Mouse (Mus musculus) spleen, adult 2 months (tissue): ENCODE measurements around the gene Rasgrp3. TPM values are rescaled to one million over a fixed set of nuclear protein-coding genes. Genes with fewer than 3 reads are reported as not detected.
"Not testable (repeated sequence)": the region's sequence is repeated elsewhere in the genome, so short reads cannot be mapped to it uniquely, and the experiment has no call there.

Experiments used
- DNase-seq, 2 experiments: peaks; one replicate each; pipeline versions ENCODE4 v3.0.0 to v3.0.0-alpha.2; 2012 to 2021; ENCODE audit warnings: low spot score in 2 of 2, low read depth in 1 of 2
- H3K27ac ChIP-seq: fragments of 200-500 bp; 2 replicates; pipeline ENCODE4 v1.5.1; 2012; ENCODE audit warnings: low read length, inconsistent platforms; ENCODE audit not compliant: insufficient read depth
- H3K27me3 ChIP-seq: fragments of 200-500 bp; 2 replicates; pipeline ENCODE4 v1.6.1; 2012; ENCODE audit warnings: mild to moderate bottlenecking, moderate library complexity, low read length, inconsistent platforms; ENCODE audit not compliant: control insufficient read depth, insufficient read depth
- H3K36me3 ChIP-seq: fragments of 200-500 bp; 2 replicates; pipeline ENCODE4 v1.6.1; 2012; ENCODE audit warnings: mild to moderate bottlenecking, low read length, inconsistent platforms; ENCODE audit not compliant: control insufficient read depth, insufficient read depth
- H3K4me1 ChIP-seq: fragments of 200-500 bp; 2 replicates; pipeline ENCODE4 v1.6.1; 2011; ENCODE audit warnings: inconsistent platforms; ENCODE audit not compliant: control insufficient read depth, insufficient read depth, insufficient read length
- H3K4me3 ChIP-seq: fragments of 200-500 bp; 2 replicates; pipeline ENCODE4 v1.5.1; 2011; ENCODE audit warnings: mild to moderate bottlenecking, inconsistent platforms; ENCODE audit not compliant: insufficient read depth, insufficient read length; ENCODE audit errors: extremely low read depth
- CTCF ChIP-seq: fragments of 200-500 bp; IDR thresholded peaks from 2 replicates; pipeline ENCODE4 v1.5.1; 2011; ENCODE audit warnings: mild to moderate bottlenecking, inconsistent platforms; ENCODE audit not compliant: insufficient read depth, insufficient read length, insufficient replicate concordance; ENCODE audit errors: extremely low read depth
- POLR2A ChIP-seq: fragments of 200-500 bp; IDR thresholded peaks from 2 replicates; pipeline ENCODE4 v1.6.1; 2011; ENCODE audit warnings: low read depth, low read length, inconsistent platforms
- WGBS: fragments of 180-500 bp; shearing (Covaris S2); methylation state at CpG from one replicate; pipeline ENCODE4 v1.1.7; 2018; 5-methylcytosine and 5-hydroxymethylcytosine counted together
- polyA plus RNA-seq: library from polyadenylated mRNA; depleted of rRNA; stranded (reverse); fragments of >200 nt; gene quantifications from 2 replicates; pipeline ENCODE4 v1.2.3, GENCODE M21; 2012

Gene Rasgrp3
- polyA plus RNA-seq, 1 experiment = 9.8 TPM

DNA sequence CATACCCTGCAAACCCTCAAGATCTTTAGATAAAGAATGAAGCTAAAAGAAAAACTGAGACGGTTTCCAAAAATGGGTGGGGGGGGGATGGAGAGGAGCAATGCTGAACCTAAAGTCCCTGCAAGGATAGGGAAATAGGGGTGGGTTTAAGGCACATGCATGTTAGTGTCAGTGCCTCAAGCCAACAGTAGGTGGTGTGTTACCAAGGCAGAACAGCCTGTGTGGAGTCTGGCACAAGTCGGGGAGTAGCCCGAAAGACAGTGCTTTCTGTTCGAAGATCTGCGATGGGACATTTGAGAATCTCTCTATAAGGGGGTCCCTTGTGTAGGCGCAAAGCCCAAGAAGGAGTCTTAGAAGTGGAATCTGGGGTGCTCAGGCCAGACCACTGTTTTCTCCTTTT, 24.9 kb downstream of the Rasgrp3 start:
- no peak overlapping the region for H3K27ac ChIP-seq
- H3K27me3 ChIP-seq = no peaks in the 10 kb centered on the region
- DNase-seq = peak in 1 of 2 experiments; percentile 36
- peaks cover 13% of the 10 kb centered on the region for H3K4me1 ChIP-seq
- peak; percentile 55; the same call in 1 of the 2 replicates for TF ChIP-seq CTCF
- no peak for TF ChIP-seq POLR2A
- WGBS = 90% methylated on average over 6 of the region's 6 CpGs
- no peaks in the 10 kb centered on the region for H3K36me3 ChIP-seq
- no peak overlapping the region for H3K4me3 ChIP-seq

DNA sequence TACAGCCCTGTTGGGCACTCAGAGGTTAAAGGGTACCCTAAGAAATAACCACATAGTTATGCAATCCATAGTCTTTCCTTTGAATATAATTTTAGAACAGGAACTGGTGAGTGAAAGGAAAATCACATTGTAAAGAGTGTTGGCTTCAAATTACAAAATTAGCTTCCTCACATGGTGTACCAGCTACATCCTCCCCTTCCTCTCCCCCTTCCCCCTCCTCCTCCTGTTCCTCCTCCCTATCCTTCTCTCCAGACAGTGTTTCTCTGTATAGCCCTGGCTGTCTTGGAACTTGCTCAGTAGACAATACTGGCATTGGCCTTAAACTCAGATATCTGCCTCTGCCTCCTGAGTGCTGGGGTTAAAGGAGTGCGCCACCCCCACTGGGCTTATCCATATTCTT, 26.1 kb downstream of the Rasgrp3 start:
- Histone ChIP-seq H3K4me1 (peaks cover 13% of the 10 kb centered on the region), H3K27me3 (no peaks in the 10 kb centered on the region), H3K36me3 (no peaks in the 10 kb centered on the region), H3K4me3 (no peak overlapping the region), H3K27ac (no peak overlapping the region)
- DNase-seq = no peak
- 95% methylated on average over 1 of the region's 1 CpGs for WGBS
- TF ChIP-seq CTCF (no peak), POLR2A (no peak)

DNA sequence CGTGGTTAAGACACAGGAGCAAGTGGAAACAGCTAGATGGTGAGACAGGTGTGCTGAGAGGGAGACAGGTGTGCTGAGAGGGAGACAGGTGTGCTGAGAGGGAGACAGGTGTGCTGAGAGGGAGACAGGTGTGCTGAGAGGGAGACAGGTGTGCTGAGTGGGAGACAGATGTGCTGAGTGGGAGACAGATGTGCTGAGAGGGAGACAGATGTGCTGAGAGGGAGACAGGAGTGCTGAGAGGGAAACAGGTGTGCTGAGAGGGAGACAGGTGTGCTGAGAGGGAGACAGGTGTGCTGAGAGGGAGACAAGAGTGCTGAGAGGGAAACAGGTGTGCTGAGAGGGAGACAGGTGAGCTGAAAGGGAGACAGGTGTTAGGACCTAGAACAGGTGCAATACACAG, 27.5 kb downstream of the Rasgrp3 start:
- peaks cover 13% of the 10 kb centered on the region for H3K4me1 ChIP-seq
- H3K4me3 ChIP-seq, H3K27ac ChIP-seq, H3K36me3 ChIP-seq, H3K27me3 ChIP-seq, DNase-seq: not testable (repeated sequence)
- WGBS = 81% methylated on average over 1 of the region's 1 CpGs

GRCm38 (mm10) chr17:75463645-75464044, 27.9 kb downstream of the Rasgrp3 start:
- H3K27me3 ChIP-seq = no peaks in the 10 kb centered on the region
- TF ChIP-seq POLR2A (no peak), CTCF (no peak)
- no peak for DNase-seq
- H3K4me3 ChIP-seq = no peak overlapping the region
- H3K27ac ChIP-seq = no peak overlapping the region
- H3K36me3 ChIP-seq = no peaks in the 10 kb centered on the region
- WGBS = 90% methylated on average over 2 of the region's 2 CpGs
- peaks cover 15% of the 10 kb centered on the region for H3K4me1 ChIP-seq

- Histone ChIP-seq H3K27ac (peak overlapping the region; percentile 95), H3K4me3 (peak overlapping the region; percentile 63; the same call in 1 of the 2 replicates), H3K36me3 (no peaks in the 10 kb centered on the region), H3K4me1 (peaks cover 18% of the 10 kb centered on the region), H3K27me3 (no peaks in the 10 kb centered on the region)
- 18% methylated on average over 9 of the region's 9 CpGs for WGBS
- DNase-seq = peak in 1 of 2 experiments; percentile 22
- TF ChIP-seq POLR2A (no peak), CTCF (no peak)
Measured at GRCm38 (mm10) chr17:75464331-75464982, 28.8 kb downstream of the Rasgrp3 start.

- Histone ChIP-seq H3K36me3 (no peaks in the 10 kb centered on the region; the same call in 1 of the 2 replicates), H3K27me3 (no peaks in the 10 kb centered on the region), H3K27ac (peak overlapping the region; percentile 95), H3K4me3 (peak overlapping the region; percentile 63), H3K4me1 (peaks cover 18% of the 10 kb centered on the region)
- peak; percentile 73 to 80 for DNase-seq
- TF ChIP-seq CTCF (no peak), POLR2A (peak; percentile 8; the same call in 1 of the 2 replicates)
- WGBS = 1% methylated on average over 15 of the region's 15 CpGs
Measured at GRCm38 (mm10) chr17:75464983-75465634, 29.4 kb downstream of the Rasgrp3 start.

GRCm38 (mm10) chr17:75465635-75465997, 29.9 kb downstream of the Rasgrp3 start:
- Histone ChIP-seq H3K36me3 (no peaks in the 10 kb centered on the region; the same call in 1 of the 2 replicates), H3K4me3 (peak overlapping the region; percentile 63), H3K4me1 (peaks cover 18% of the 10 kb centered on the region), H3K27ac (peak overlapping the region; percentile 95), H3K27me3 (no peaks in the 10 kb centered on the region)
- no peak for DNase-seq
- TF ChIP-seq CTCF (no peak), POLR2A (no peak)
- WGBS = 4% methylated on average over 14 of the region's 14 CpGs
